Mouse (Mus musculus) fat pad, adult 2 months (tissue): ENCODE results near the gene Pym1.

Experiments
- DNase-seq: peaks from one replicate; pipeline ENCODE4 v3.0.0-alpha.2; 2011; ENCODE audit warnings: low read depth, low spot score; ENCODE audit errors: extremely low read depth

Pym1 gene

GRCm38 (mm10) chr10:128744680-128745601 lies 2.7 kb upstream of the Pym1 start, which contains the start of gene Dgka:
Gene Dgka, minus strand, starts transcription at chr10:128744855.
- DNase-seq: no peak

GRCm38 (mm10) chr10:128745946-128746613 lies 1.6 kb upstream of the Pym1 start:
- DNase-seq: no peak

- no peak for DNase-seq
Observed at GRCm38 (mm10) chr10:128746972-128747645, 580 bp upstream of the Pym1 start.

- DNase-seq: no peak
Observed at GRCm38 (mm10) chr10:128748252-128748864, 669 bp downstream of the Pym1 start.

- DNase-seq: no peak
Observed at GRCm38 (mm10) chr10:128772895-128773294, 25.2 kb downstream of the Pym1 start.

- DNase-seq: no peak
Observed at GRCm38 (mm10) chr10:128773685-128774084, 26.0 kb downstream of the Pym1 start.

- DNase-seq: no peak
Observed at GRCm38 (mm10) chr10:128778441-128778840, 30.8 kb downstream of the Pym1 start.

GRCm38 (mm10) chr10:128779011-128779795 lies 31.5 kb downstream of the Pym1 start:
- DNase-seq: peak; percentile 19

GRCm38 (mm10) chr10:128780200-128780599 lies 32.5 kb downstream of the Pym1 start:
- DNase-seq: no peak

GRCm38 (mm10) chr10:128790398-128791124 lies 42.9 kb downstream of the Pym1 start, which contains the start of gene Mmp19:
Gene Mmp19, plus strand, starts transcription at chr10:128790910.
- DNase-seq: no peak

GRCm38 (mm10) chr10:128792041-128792440 lies 44.4 kb downstream of the Pym1 start:
- DNase-seq: no peak

GRCm38 (mm10) chr10:128793258-128793657 lies 45.6 kb downstream of the Pym1 start:
- no peak for DNase-seq

- no peak for DNase-seq
Observed at GRCm38 (mm10) chr10:128794391-128794790, 46.7 kb downstream of the Pym1 start.

GRCm38 (mm10) chr10:128795581-128795980 lies 47.9 kb downstream of the Pym1 start:
- no peak for DNase-seq

GRCm38 (mm10) chr10:128798676-128799075 lies 51.0 kb downstream of the Pym1 start:
- DNase-seq: no peak

- no peak for DNase-seq
Observed at GRCm38 (mm10) chr10:128801981-128802495, 54.3 kb downstream of the Pym1 start.

- no peak for DNase-seq
Observed at GRCm38 (mm10) chr10:128802956-128803355, 55.3 kb downstream of the Pym1 start.

GRCm38 (mm10) chr10:128803361-128803760 lies 55.7 kb downstream of the Pym1 start:
- no peak for DNase-seq

GRCm38 (mm10) chr10:128803771-128804270 lies 56.1 kb downstream of the Pym1 start, which contains the start of gene Dnajc14:
Gene Dnajc14, plus strand, starts transcription at chr10:128804062.
- no peak for DNase-seq
